Mouse (Mus musculus) CD4-positive, CD25-positive, alpha-beta regulatory T cell (primary cell): ENCODE data around the gene Ccr2. TPM values are rescaled to one million over a fixed set of nuclear protein-coding genes. Genes with fewer than 3 reads are reported as not detected.

Experiments
- polyA plus RNA-seq: library from polyadenylated mRNA; unstranded; fragments of 100-300 nt; shearing (Covaris generic); gene quantifications from one replicate; pipeline ENCODE4 v1.2.1, GENCODE M21; 2017

The Ccr2 gene
- 14.9 TPM for polyA plus RNA-seq

DNA sequence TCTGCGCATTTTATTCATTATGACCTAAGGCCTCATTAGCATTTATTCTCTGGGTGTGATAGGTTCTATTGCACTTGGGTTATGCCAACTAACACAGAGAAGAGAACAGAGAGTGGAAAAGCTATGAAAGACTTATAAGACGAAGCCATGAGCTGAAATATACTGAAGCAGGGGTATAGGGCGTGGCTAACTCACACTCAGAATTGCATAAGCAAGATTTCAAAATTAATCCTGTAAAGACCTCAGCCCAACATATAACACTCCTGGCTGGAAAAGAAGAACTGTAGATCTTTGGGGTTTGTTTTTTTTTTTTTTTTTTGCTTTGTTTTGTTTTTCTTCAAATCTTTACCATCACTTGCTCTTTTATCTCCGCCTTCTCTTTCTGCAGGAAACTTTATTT, at the start of gene Ccr2:
Ccr2 (plus strand) TSS at position 228 of the 400 bp plus-strand sequence.

DNA sequence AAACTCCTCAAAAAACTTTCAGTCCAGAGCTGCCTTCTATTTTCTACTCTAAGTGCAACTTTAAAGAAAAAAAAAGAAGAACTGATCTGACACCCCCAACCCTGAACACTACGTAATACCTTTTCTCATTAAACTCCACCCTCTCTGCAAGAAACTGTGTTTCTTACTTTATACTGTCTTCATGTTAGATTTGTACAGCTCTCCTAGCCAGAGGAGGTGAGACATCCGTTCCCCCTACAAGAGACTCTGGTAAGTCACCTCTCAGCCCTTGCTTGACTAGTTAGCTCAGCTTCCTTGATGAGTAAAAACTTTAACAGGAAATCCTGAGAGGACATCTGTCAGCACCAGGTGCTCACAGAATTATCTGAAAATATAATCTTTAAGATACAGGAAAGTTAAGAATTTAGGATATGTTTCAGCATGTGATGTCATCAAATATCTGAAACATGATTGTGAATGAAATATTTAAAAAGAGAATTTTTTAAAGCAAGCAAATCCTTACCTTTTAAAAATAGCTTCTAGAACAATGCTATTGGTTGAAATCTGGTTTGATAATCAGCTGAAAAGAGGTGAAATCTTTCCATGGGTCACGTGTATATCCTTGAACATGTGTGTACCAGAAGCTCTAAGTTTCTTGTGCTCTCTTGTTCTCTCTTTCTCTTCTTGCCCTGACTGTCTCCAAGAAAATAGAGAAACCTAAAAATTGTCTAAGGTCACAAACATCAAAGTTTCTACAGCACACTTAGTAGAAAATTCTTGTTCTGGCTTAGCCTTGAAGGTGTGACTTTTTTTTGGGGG, 19.8 kb downstream of the Ccr2 start, which contains the start of gene Ccr5:
Ccr5 (plus strand) TSS at position 157 of the 798 bp plus-strand sequence.

Other genes with a start within 250 kb of the Ccr2 start
- gene Xcr1, start 239.9 kb upstream of the Ccr2 start, polyA plus RNA-seq = 0.24 TPM
- 0.14 TPM for gene Ccr1, start 133.3 kb upstream of the Ccr2 start, polyA plus RNA-seq
- gene Ccr1l1, start 123.5 kb upstream of the Ccr2 start, polyA plus RNA-seq = not detected
- 1.9 TPM for gene Ccr3, start 80.0 kb upstream of the Ccr2 start, polyA plus RNA-seq
- gene Ccr5, start 19.6 kb downstream of the Ccr2 start, polyA plus RNA-seq = 4.5 TPM
- gene 2010315B03Rik, start 210.7 kb downstream of the Ccr2 start, polyA plus RNA-seq = 25.8 TPM